In the genomic region with DNA sequence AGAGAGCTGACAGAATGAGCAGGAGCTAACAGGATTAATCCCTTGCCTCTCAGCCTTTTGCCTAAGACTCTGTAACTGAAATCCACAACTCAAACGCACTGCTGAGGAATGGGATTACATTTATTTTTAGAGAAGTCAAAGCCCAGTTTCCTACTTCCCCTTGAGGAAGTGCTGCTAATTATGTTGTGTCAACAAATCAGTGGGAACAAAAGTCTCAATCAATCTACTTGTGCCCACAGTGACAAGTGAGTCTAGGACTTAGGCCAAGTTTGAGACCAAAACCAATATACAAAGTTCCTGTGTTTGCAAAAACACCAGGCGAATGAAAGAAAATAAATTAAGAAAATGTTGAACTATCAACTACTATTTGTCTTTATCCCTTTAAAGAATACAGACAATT, we compare ENCODE assay signal across 29 mouse cellular contexts.
DNase-seq lines count a peak whose midpoint lies in the region; ATAC-seq and TF ChIP-seq lines count a peak whose summit lies in the region.
"Had no signal": no experiment of that assay in that cellular context is flagged by ENCODE, and none has a peak within 500 bp of the region (broad histone marks: within the 10 kb centered on the region; RNA-seq: fewer than 3 reads in every experiment).

No protein-coding gene starts in this region.

- no peak overlapping the region for H3K4me2 ChIP-seq in embryonic facial prominence, embryonic 14.5 days (ENCODE audit: low read depth, low read length)
- no peak overlapping the region for H3K4me2 ChIP-seq in kidney, postnatal 0 days (ENCODE audit: low read length)
- H3K4me2 ChIP-seq in lung, embryonic 16.5 days (ENCODE audit: low read depth, low read length) = no peak overlapping the region
- H3K4me2 ChIP-seq: embryonic facial prominence, embryonic 13.5 days; heart, embryonic 12.5 days; hindbrain, embryonic 13.5 days; liver, embryonic 13.5 days; midbrain, embryonic 13.5 days; neural tube, embryonic 13.5 days had no signal

- H3K4me3 ChIP-seq in embryonic facial prominence, embryonic 14.5 days (ENCODE audit: low read depth, low read length) = no peak overlapping the region
- H3K4me3 ChIP-seq in embryonic facial prominence, embryonic 10.5 days = no peak overlapping the region
- H3K4me3 ChIP-seq in kidney, postnatal 0 days (replicated peaks; ENCODE audit: low read depth, low read length) = no peak overlapping the region
- no peak overlapping the region for H3K4me3 ChIP-seq in lung, embryonic 16.5 days (ENCODE audit: low read length)
- H3K4me3 ChIP-seq in lung, adult 2 months (replicated peaks; ENCODE audit: extremely low read depth, low read depth, low read length) = no peak overlapping the region
- H3K4me3 ChIP-seq: embryonic facial prominence, embryonic 13.5 days; erythroblast, embryonic 14.5 days; heart, adult 2 months; heart, embryonic 12.5 days; hindbrain, embryonic 13.5 days; liver, embryonic 13.5 days; midbrain, embryonic 13.5 days; neural tube, embryonic 13.5 days had no signal

- peak; percentile 14 for DNase-seq in embryonic facial prominence, embryonic 14.5 days (ENCODE audit: low spot score)
- DNase-seq in embryonic facial prominence, embryonic 10.5 days (ENCODE audit: low spot score) = no peak
- peak; percentile 47 for DNase-seq in kidney, postnatal 0 days (ENCODE audit: low spot score)
- no peak for DNase-seq in kidney, postnatal 25 days
- no peak for DNase-seq in lung, adult 2 months
- no peak for DNase-seq in spleen, adult 18-20 months
- no peak for DNase-seq in cerebellum, adult 8-10 months
- DNase-seq: adrenal gland, adult 8-10 months; cerebellum, adult 11 months; cerebellum, adult 9-11 months; heart, adult 2 months; heart, postnatal 4 days; left cerebral cortex, postnatal 4 days; liver, embryonic 13.5 days; right cerebral cortex, postnatal 4 days; thymus, adult 2 months; thymus, postnatal 36 days had no signal

- no peak for TF ChIP-seq CTCF in kidney, postnatal 0 days (IDR thresholded peaks at IDR 0.05; ENCODE audit: low read depth)
- TF ChIP-seq CTCF in lung, adult 2 months (IDR thresholded peaks at IDR 0.05; ENCODE audit: insufficient read depth, low read length) = no peak

- H3K4me1 ChIP-seq in embryonic facial prominence, embryonic 14.5 days (ENCODE audit: control insufficient read depth, insufficient read depth, low read length) = no peaks in the 10 kb centered on the region
- peaks cover 6% of the 10 kb centered on the region for H3K4me1 ChIP-seq in embryonic facial prominence, embryonic 10.5 days
- no peaks in the 10 kb centered on the region for H3K4me1 ChIP-seq in kidney, postnatal 0 days (replicated peaks; ENCODE audit: insufficient read depth, low read length)
- peaks cover 2% of the 10 kb centered on the region; the same call in 1 of the 2 replicates for H3K4me1 ChIP-seq in lung, embryonic 16.5 days (replicated peaks; ENCODE audit: control insufficient read depth, insufficient read depth, low read length)
- H3K4me1 ChIP-seq in lung, adult 2 months (ENCODE audit: control insufficient read depth, insufficient read depth, low read length) = peaks cover 5% of the 10 kb centered on the region; the same call in 1 of the 2 replicates
- H3K4me1 ChIP-seq: heart, embryonic 12.5 days; hindbrain, embryonic 13.5 days; liver, embryonic 13.5 days; midbrain, embryonic 13.5 days; neural tube, embryonic 13.5 days had no signal

- no peak overlapping the region for H3K9ac ChIP-seq in embryonic facial prominence, embryonic 14.5 days (ENCODE audit: low read depth, low read length)
- no peak overlapping the region for H3K9ac ChIP-seq in kidney, postnatal 0 days (ENCODE audit: low read depth, low read length)
- no peak overlapping the region for H3K9ac ChIP-seq in lung, embryonic 16.5 days (ENCODE audit: low read length)
- H3K9ac ChIP-seq: embryonic facial prominence, embryonic 13.5 days; heart, embryonic 12.5 days; hindbrain, embryonic 13.5 days; liver, embryonic 13.5 days; midbrain, embryonic 13.5 days; neural tube, embryonic 13.5 days had no signal

- no peaks in the 10 kb centered on the region for H3K9me3 ChIP-seq in embryonic facial prominence, embryonic 14.5 days (ENCODE audit: control insufficient read depth, low read length)
- no peaks in the 10 kb centered on the region for H3K9me3 ChIP-seq in embryonic facial prominence, embryonic 10.5 days
- no peaks in the 10 kb centered on the region for H3K9me3 ChIP-seq in kidney, postnatal 0 days (replicated peaks; ENCODE audit: low read length)
- no peaks in the 10 kb centered on the region; the same call in 1 of the 2 replicates for H3K9me3 ChIP-seq in lung, embryonic 16.5 days (ENCODE audit: control insufficient read depth, low read length)
- H3K9me3 ChIP-seq: embryonic facial prominence, embryonic 13.5 days; hindbrain, embryonic 13.5 days; midbrain, embryonic 13.5 days; neural tube, embryonic 13.5 days had no signal

- no peak for TF ChIP-seq POLR2A in lung, adult 2 months (IDR thresholded peaks at IDR 0.05; ENCODE audit: borderline replicate concordance, extremely low read depth, low read depth, low read length)

- H3K36me3 ChIP-seq in embryonic facial prominence, embryonic 14.5 days (ENCODE audit: control insufficient read depth, insufficient read depth, low read length) = peaks cover 9% of the 10 kb centered on the region; the same call in 1 of the 2 replicates
- peaks cover 22% of the 10 kb centered on the region for H3K36me3 ChIP-seq in embryonic facial prominence, embryonic 10.5 days (replicated peaks)
- no peaks in the 10 kb centered on the region for H3K36me3 ChIP-seq in kidney, postnatal 0 days (ENCODE audit: insufficient read depth, low read length)
- H3K36me3 ChIP-seq in lung, embryonic 16.5 days (ENCODE audit: control insufficient read depth, insufficient read depth, low read length) = peaks cover 7% of the 10 kb centered on the region
- H3K36me3 ChIP-seq: neural tube, embryonic 13.5 days had no signal

- WGBS in embryonic facial prominence, embryonic 14.5 days = 44% methylated on average over 2 of the region's 2 CpGs
- 53% methylated on average over 2 of the region's 2 CpGs for WGBS in embryonic facial prominence, embryonic 10.5 days
- 51% methylated on average over 2 of the region's 2 CpGs for WGBS in kidney, postnatal 0 days
- 16% methylated on average over 2 of the region's 2 CpGs for WGBS in lung, embryonic 16.5 days
- 14% methylated on average over 2 of the region's 2 CpGs for WGBS in lung, adult 2 months

- no peak overlapping the region for H3K27ac ChIP-seq in embryonic facial prominence, embryonic 14.5 days (replicated peaks; ENCODE audit: low read depth, low read length)
- no peak overlapping the region for H3K27ac ChIP-seq in embryonic facial prominence, embryonic 10.5 days (replicated peaks)
- no peak overlapping the region for H3K27ac ChIP-seq in kidney, postnatal 0 days
- peak overlapping the region; percentile 44 for H3K27ac ChIP-seq in lung, embryonic 16.5 days (ENCODE audit: low read length)
- H3K27ac ChIP-seq: embryonic facial prominence, embryonic 13.5 days; heart, adult 2 months; hindbrain, embryonic 13.5 days; liver, embryonic 13.5 days; macrophage; midbrain, embryonic 13.5 days; neural tube, embryonic 13.5 days had no signal

- no peaks in the 10 kb centered on the region for H3K27me3 ChIP-seq in embryonic facial prominence, embryonic 14.5 days (replicated peaks; ENCODE audit: control insufficient read depth, insufficient read depth, low read length)
- H3K27me3 ChIP-seq in embryonic facial prominence, embryonic 10.5 days (replicated peaks; ENCODE audit: low read depth, poor library complexity, severe bottlenecking) = no peaks in the 10 kb centered on the region
- no peaks in the 10 kb centered on the region for H3K27me3 ChIP-seq in kidney, postnatal 0 days (ENCODE audit: insufficient read depth, low read length)
- H3K27me3 ChIP-seq in lung, embryonic 16.5 days (ENCODE audit: control insufficient read depth, insufficient read depth, low read depth, low read length) = no peaks in the 10 kb centered on the region
- H3K27me3 ChIP-seq: CH12.LX; embryonic facial prominence, embryonic 13.5 days; heart, embryonic 12.5 days; hindbrain, embryonic 13.5 days; liver, embryonic 13.5 days; midbrain, embryonic 13.5 days; neural tube, embryonic 13.5 days had no signal

- no peak for ATAC-seq in embryonic facial prominence, embryonic 14.5 days (ENCODE audit: low read depth)
- no peak for ATAC-seq in kidney, postnatal 0 days (replicated peaks; ENCODE audit: low FRiP score, low read depth)
- peak; percentile 86 for ATAC-seq in lung, embryonic 16.5 days (ENCODE audit: low read depth)
- ATAC-seq: activated CD4-positive, CD25-positive, alpha-beta regulatory T cell, adult 4 months; forebrain, embryonic 16.5 days; intestine, postnatal 0 days; midbrain, embryonic 13.5 days had no signal

Comparison
In these comparisons a context has a peak if more than half of its experiments do, and no peak if none do; other contexts are left out.
1. DNase-seq: peak in embryonic facial prominence, embryonic 14.5 days (single experiment) and kidney, postnatal 0 days (single experiment); none in embryonic facial prominence, embryonic 10.5 days (single experiment), kidney, postnatal 25 days (0 of 2), lung, adult 2 months (single experiment), spleen, adult 18-20 months (0 of 2) and cerebellum, adult 8-10 months (single experiment).